Mouse (Mus musculus) lung, adult 2 months (tissue): ENCODE measurements at regions not wholly inside any gene's neighbourhood (a gene's known extent, or its start where the extent isn't known, plus 50 kb on each side); places are given as distances from the start of the nearest gene placed in this dataset.
A peak's percentile ranks its signal among the peaks of the same experiment; 100 is the strongest.

ENCODE experiments used
- DNase-seq: peaks from one replicate; pipeline ENCODE4 v3.0.0; 2022
- H3K4me1 ChIP-seq: fragments of 200-500 bp; 2 replicates; pipeline ENCODE4 v1.6.1; 2011; ENCODE audit warnings: low read length; ENCODE audit not compliant: control insufficient read depth, insufficient read depth
- H3K4me3 ChIP-seq: fragments of 200-500 bp; replicated peaks from 2 replicates; pipeline ENCODE3; 2011; ENCODE audit warnings: low read depth, mild to moderate bottlenecking, control low read depth, low read length; ENCODE audit errors: extremely low read depth
- CTCF ChIP-seq: fragments of 200-500 bp; IDR thresholded peaks from 2 replicates; pipeline ENCODE4 v1.5.1; 2011; ENCODE audit warnings: mild to moderate bottlenecking, low read length, control low read depth; ENCODE audit not compliant: insufficient read depth
- POLR2A ChIP-seq: fragments of 200-500 bp; IDR thresholded peaks from 2 replicates; pipeline ENCODE4 v1.6.1; 2011; ENCODE audit warnings: low read depth, mild to moderate bottlenecking, control low read depth, low read length, borderline replicate concordance; ENCODE audit errors: extremely low read depth
- WGBS: fragments of 180-500 bp; shearing (Covaris S2); methylation state at CpG from one replicate; pipeline ENCODE4 v1.1.7; 2018; 5-methylcytosine and 5-hydroxymethylcytosine counted together

GRCm38 (mm10) chr11:86408686-86409579, 51.5 kb upstream of the Med13 start:
- 29% methylated on average over 6 of the region's 6 CpGs for WGBS
- DNase-seq = no peak
- no peak for TF ChIP-seq POLR2A
- TF ChIP-seq CTCF = no peak
- Histone ChIP-seq H3K4me1 (no peaks in the 10 kb centered on the region), H3K4me3 (no peak overlapping the region)

DNA sequence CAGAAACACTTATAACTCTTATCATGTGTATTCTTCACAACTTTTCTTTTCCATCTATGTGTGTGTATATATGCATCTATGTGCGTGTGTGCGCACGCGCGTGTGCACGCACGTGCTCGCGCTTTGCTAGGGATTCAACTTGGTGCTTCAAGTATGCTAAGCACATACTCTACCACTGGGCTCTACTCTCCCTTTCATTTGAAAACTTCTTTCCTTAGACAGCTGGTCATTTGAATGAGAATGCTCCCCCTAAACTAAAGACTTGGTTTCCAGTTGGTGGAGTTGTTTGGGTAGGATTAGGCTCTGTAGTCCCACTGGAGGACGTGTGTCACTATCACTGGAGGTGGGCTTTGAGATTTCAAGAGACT, 52.2 kb upstream of the Med13 start:
- TF ChIP-seq CTCF = no peak
- no peak for TF ChIP-seq POLR2A
- no peak for DNase-seq
- Histone ChIP-seq H3K4me1 (no peaks in the 10 kb centered on the region), H3K4me3 (no peak overlapping the region)
- 89% methylated on average over 10 of the region's 10 CpGs for WGBS

- no peak for TF ChIP-seq CTCF
- no peak for TF ChIP-seq POLR2A
- H3K4me1 ChIP-seq = no peaks in the 10 kb centered on the region
- 72% methylated on average over 10 of the region's 10 CpGs for WGBS
- H3K4me3 ChIP-seq = no peak overlapping the region
- DNase-seq = no peak
Measured at GRCm38 (mm10) chr11:86410521-86410920, 53.1 kb upstream of the Med13 start.

GRCm38 (mm10) chr11:86412772-86413390, 55.5 kb upstream of the Med13 start:
- H3K4me3 ChIP-seq = no peak overlapping the region
- no peaks in the 10 kb centered on the region; the same call in 1 of the 2 replicates for H3K4me1 ChIP-seq
- DNase-seq = no peak
- 51% methylated on average over 13 of the region's 13 CpGs for WGBS
- no peak for TF ChIP-seq CTCF
- no peak for TF ChIP-seq POLR2A

DNA sequence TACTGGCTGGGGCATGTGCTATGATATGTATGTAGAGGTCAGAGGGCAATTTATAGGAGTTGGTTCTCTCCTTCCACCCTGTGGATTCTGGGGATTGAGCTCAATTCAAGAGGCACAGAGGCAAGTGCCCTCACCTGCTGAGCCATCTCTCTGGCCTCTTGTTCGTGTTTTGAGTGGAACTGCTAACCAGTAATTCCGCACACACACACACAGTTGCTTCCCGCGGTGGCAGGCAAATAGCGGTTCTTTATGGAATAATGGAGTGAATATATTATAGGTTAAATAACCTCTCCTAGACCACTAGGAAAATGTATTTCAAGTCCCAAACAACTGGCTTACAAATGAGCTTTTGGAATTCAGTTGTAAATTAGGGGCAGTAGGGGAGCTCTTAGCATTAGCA, 59.1 kb upstream of the Med13 start:
- 64% methylated on average over 5 of the region's 5 CpGs for WGBS
- DNase-seq = no peak
- no peak for TF ChIP-seq CTCF
- TF ChIP-seq POLR2A = no peak
- no peak overlapping the region for H3K4me3 ChIP-seq
- H3K4me1 ChIP-seq = no peaks in the 10 kb centered on the region; the same call in 1 of the 2 replicates

DNA sequence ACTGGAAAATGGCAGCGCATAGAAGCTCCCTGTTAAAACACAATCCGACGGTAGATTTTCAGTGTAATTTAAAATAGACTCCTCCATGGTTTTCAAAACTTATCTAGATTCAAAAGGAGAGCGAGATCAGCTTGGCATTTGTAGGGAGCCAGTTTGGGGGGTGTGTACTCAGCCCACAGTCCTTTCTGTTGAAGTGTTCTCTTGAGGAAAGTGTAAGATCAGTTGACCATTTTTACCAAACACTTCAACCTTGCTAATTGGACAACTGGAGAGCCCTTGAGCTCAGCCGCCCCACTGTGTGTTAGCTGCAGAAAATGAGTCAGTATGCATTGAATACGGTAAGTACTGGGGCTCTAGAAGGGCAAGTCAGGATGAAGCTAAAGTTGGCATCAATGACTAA, 59.8 kb upstream of the Med13 start:
- Histone ChIP-seq H3K4me3 (no peak overlapping the region), H3K4me1 (no peaks in the 10 kb centered on the region; the same call in 1 of the 2 replicates)
- WGBS = 75% methylated on average over 6 of the region's 6 CpGs
- peak; percentile 20 for DNase-seq
- no peak for TF ChIP-seq POLR2A
- no peak for TF ChIP-seq CTCF

DNA sequence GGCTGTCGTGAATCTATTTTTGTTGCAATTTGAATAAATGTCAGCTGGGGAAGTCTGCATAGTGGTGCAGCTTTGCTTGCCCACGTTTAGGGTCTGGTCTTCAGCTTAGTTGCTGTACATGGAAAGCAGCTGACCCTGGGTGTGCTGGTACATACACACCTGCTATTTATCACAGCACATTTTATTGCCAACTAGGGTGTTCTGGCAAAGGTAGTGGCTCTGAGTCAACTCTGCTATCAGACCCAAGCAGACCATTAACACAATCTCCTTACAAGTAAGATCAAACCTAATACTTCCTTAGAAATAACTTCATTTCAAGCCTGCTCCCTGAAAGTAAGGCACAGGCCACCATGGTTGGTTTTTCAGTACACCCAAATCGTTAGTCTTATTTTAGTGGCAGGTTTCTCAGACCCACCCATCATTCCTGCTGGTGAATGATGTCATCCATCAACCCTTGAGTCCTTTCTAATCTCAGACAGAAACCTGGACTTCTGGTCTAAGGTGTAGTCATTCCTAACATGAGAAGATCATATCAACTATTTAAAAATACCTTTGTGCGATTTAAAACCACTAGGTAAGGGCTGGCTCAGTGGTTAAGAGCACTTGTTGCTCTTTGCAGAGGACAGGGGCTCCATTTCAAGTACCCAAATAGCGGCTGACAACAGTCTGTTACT, 62.5 kb upstream of the Med13 start:
- no peak for DNase-seq
- TF ChIP-seq CTCF (no peak), POLR2A (no peak)
- Histone ChIP-seq H3K4me1 (no peaks in the 10 kb centered on the region; the same call in 1 of the 2 replicates), H3K4me3 (no peak overlapping the region)
- WGBS = 62% methylated on average over 5 of the region's 5 CpGs

GRCm38 (mm10) chr11:86428926-86429325, 55.5 kb upstream of the Rnft1 start:
- WGBS = 34% methylated on average over 3 of the region's 3 CpGs
- TF ChIP-seq POLR2A (no peak), CTCF (no peak)
- no peak overlapping the region for H3K4me3 ChIP-seq
- DNase-seq = no peak
- H3K4me1 ChIP-seq = no peaks in the 10 kb centered on the region

DNA sequence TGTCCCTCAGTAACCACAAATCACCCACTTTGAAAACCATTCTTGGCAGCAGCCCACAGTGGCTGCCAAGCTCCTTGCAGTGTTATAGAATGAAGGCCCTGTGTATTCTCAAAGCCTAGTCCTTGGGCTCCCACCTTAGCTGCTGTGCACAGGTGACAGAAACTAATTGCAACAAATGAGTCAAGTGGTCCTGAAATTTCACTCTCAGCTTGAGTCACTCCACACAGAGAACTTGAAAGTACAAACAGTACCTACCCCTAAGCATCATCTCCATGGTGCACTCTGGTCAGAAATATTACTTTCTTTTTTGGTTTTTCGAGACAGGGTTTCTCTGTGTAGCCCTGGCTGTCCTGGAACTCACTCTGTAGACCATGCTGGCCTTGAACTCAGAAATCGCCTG, 54.2 kb upstream of the Rnft1 start:
- WGBS = 92% methylated on average over 2 of the region's 2 CpGs
- TF ChIP-seq CTCF (no peak), POLR2A (no peak)
- DNase-seq = no peak

DNA sequence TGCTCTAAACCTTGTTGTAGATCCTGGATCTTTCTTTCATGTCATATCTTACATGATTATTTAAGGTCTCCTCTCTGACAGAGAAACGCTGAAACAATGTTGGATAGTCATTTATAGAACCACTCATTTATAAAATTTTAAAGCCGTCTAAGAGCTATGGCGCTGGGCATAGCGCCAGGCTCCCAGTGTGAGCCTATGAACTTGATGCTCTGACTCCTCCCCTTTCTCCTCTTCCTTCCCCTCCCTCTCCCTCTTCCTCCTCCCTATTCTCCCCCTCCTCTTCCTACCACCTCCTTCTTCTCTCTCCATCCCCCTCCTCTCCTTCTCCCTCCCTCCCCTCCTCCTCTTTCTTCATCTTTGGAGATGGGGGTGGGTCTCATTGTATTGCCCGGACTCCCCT, 52.9 kb upstream of the Rnft1 start:
- no peak overlapping the region for H3K4me3 ChIP-seq
- TF ChIP-seq CTCF (no peak), POLR2A (no peak)
- no peak for DNase-seq
- H3K4me1 ChIP-seq = no peaks in the 10 kb centered on the region
- WGBS = 58% methylated on average over 5 of the region's 5 CpGs

More for the DNA sequence above, 54.2 kb upstream of the Rnft1 start:
- Histone ChIP-seq H3K4me3 (no peak overlapping the region), H3K4me1 (no peaks in the 10 kb centered on the region)
